Mouse (Mus musculus) myocyte (in vitro differentiated cells): ENCODE measurements around the gene Rab44. TPM values are rescaled to one million over a fixed set of nuclear protein-coding genes. Genes with fewer than 3 reads are reported as not detected.
A peak's percentile ranks its signal among the peaks of the same experiment; 100 is the strongest.

Source experiments
- H3K27me3 ChIP-seq: one replicate; pipeline ENCODE4 v1.6.1; 2011; ENCODE audit not compliant: control insufficient read depth, insufficient read depth, insufficient read length
- H3K36me3 ChIP-seq: one replicate; pipeline ENCODE4 v1.6.1; 2011; ENCODE audit not compliant: control insufficient read depth, insufficient read depth
- H3K4me2 ChIP-seq: one replicate; pipeline ENCODE4 v1.6.1; 2011; ENCODE audit warnings: low read depth, control low read depth
- H3K4me3 ChIP-seq: one replicate; pipeline ENCODE4 v1.5.1; 2011; ENCODE audit warnings: mild to moderate bottlenecking, control low read depth, moderate library complexity
- H3K79me2 ChIP-seq: one replicate; pipeline ENCODE4 v1.6.1; 2011; ENCODE audit not compliant: control insufficient read depth, insufficient read depth
- H3ac ChIP-seq: one replicate; pipeline ENCODE4 v1.6.1; 2011; ENCODE audit not compliant: control insufficient read depth, insufficient read length
- CEBPB ChIP-seq: IDR thresholded peaks from 2 replicates; pipeline ENCODE4 v1.6.1; 2011; ENCODE audit warnings: mild to moderate bottlenecking, moderate library complexity; ENCODE audit not compliant: poor library complexity, insufficient read depth, severe bottlenecking
- E2F4 ChIP-seq: IDR thresholded peaks from one replicate; pipeline ENCODE4 v1.6.1; 2011; ENCODE audit warnings: mild to moderate bottlenecking, control low read depth, moderate library complexity; ENCODE audit not compliant: insufficient read depth
- MAX ChIP-seq: IDR thresholded peaks from one replicate; pipeline ENCODE4 v1.6.1; 2011; ENCODE audit warnings: low read depth, mild to moderate bottlenecking, control low read depth
- MYOD1 ChIP-seq, 3 experiments: IDR thresholded peaks; one replicate each; pipeline ENCODE4 v1.6.1; 2011; ENCODE audit warnings: control low read depth in 2 of 3, low read depth in 2 of 3, mild to moderate bottlenecking in 2 of 3, moderate library complexity in 1 of 3; ENCODE audit not compliant: insufficient read length in 2 of 3, control insufficient read depth in 1 of 3
- MYOG ChIP-seq, 3 experiments: IDR thresholded peaks; one replicate each; pipeline ENCODE4 v1.6.1; 2011; ENCODE audit warnings: control low read depth in 2 of 3, low read depth in 2 of 3, mild to moderate bottlenecking in 2 of 3; ENCODE audit not compliant: insufficient read length in 2 of 3, control insufficient read depth in 1 of 3, insufficient read depth in 1 of 3
- POLR2A ChIP-seq: IDR thresholded peaks from one replicate; pipeline ENCODE4 v1.6.1; 2011; ENCODE audit warnings: low read depth, mild to moderate bottlenecking, control low read depth, moderate library complexity; ENCODE audit not compliant: insufficient read length
- POLR2AphosphoS2 ChIP-seq: IDR thresholded peaks from one replicate; pipeline ENCODE4 v1.6.1; 2011; ENCODE audit warnings: low read depth, control low read depth; ENCODE audit not compliant: insufficient read length
- REST ChIP-seq: IDR thresholded peaks from one replicate; pipeline ENCODE4 v1.6.1; 2011; ENCODE audit warnings: mild to moderate bottlenecking, control low read depth, moderate library complexity; ENCODE audit not compliant: insufficient read depth, insufficient read length
- SRF ChIP-seq: IDR thresholded peaks from one replicate; pipeline ENCODE4 v1.6.1; 2011; ENCODE audit warnings: low read depth; ENCODE audit not compliant: control insufficient read depth, insufficient read length
- TCF12 ChIP-seq: IDR thresholded peaks from one replicate; pipeline ENCODE4 v1.6.1; 2011; ENCODE audit warnings: mild to moderate bottlenecking, control low read depth; ENCODE audit not compliant: poor library complexity, insufficient read depth, severe bottlenecking
- TCF3 ChIP-seq: IDR thresholded peaks from one replicate; pipeline ENCODE4 v1.6.1; 2011; ENCODE audit warnings: low read depth, control low read depth; ENCODE audit not compliant: insufficient read length
- USF1 ChIP-seq: IDR thresholded peaks from one replicate; pipeline ENCODE4 v1.6.1; 2011; ENCODE audit warnings: low read depth, mild to moderate bottlenecking, control low read depth, moderate library complexity
- polyA plus RNA-seq: library from polyadenylated mRNA; unstranded; fragments of >200 nt; fragmentation: generic; extraction: Trizol; gene quantifications from one replicate; pipeline ENCODE4 v1.2.1, GENCODE M21; 2012; ENCODE audit warnings: missing spikeins

Gene Rab44
- polyA plus RNA-seq, 1 experiment: 6.8 TPM

DNA sequence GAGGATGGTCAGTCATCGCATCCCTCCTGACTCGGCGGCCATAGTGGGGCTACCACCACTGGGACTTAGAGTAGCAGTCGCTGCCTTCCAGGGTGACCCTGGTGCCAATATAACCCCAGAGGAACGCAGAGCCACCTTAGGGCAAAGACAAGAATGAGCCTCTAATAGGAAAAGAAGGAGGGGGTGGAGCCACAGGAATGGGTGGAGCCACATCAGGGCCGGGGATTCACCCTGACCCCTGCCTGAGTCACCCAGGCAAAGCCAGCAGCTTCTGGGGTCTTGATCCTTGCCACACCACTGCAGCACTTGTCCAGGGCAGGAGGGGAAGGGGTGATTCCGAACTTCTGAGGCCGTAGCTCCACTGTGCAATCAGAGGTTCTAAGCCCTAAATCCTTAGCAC, 30.4 kb upstream of the Rab44 start:
- no peaks in the 10 kb centered on the region for H3K36me3 ChIP-seq
- no peak overlapping the region for H3K4me3 ChIP-seq
- no peaks in the 10 kb centered on the region for H3K27me3 ChIP-seq
- no peaks in the 10 kb centered on the region for H3K79me2 ChIP-seq
- no peak for TF ChIP-seq MYOG (IDR thresholded peaks at IDR 0.05; ENCODE audit: control insufficient read depth in 1 of 3, insufficient read depth in 1 of 3, insufficient read length in 2 of 3, low read depth in 2 of 3)
- TF ChIP-seq TCF3: no peak
- no peak for TF ChIP-seq POLR2AphosphoS2
- no peak for TF ChIP-seq TCF12
- no peak for TF ChIP-seq POLR2A
- no peak for TF ChIP-seq SRF
- TF ChIP-seq E2F4: no peak
- TF ChIP-seq REST: no peak
- no peak for TF ChIP-seq MAX
- no peak for TF ChIP-seq MYOD1 (IDR thresholded peaks at IDR 0.05; ENCODE audit: control insufficient read depth in 1 of 3, insufficient read length in 2 of 3, low read depth in 2 of 3)
- no peak overlapping the region for H3ac ChIP-seq
- no peak overlapping the region for H3K4me2 ChIP-seq

DNA sequence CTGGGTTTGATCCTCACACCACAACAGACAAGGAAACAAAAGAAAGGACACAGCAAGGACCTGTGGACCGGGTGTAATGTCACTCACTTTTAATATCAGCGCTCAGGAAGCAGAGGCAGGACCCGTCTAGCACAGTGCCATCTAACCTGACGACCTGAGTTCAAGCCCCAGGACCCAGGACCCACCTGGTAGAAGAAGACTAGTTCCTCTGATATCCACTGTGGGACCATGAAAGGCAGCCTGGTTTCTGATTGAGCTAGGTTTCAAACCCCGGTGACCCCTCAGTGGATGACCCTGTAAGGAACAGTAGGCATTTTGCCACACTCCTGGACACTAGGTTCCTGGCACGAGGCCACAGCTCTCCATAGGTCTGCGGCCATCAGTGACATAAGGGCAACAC, 29.3 kb upstream of the Rab44 start:
- TF ChIP-seq SRF (no peak), MYOG (IDR thresholded peaks at IDR 0.05; ENCODE audit: control insufficient read depth in 1 of 3, insufficient read depth in 1 of 3, insufficient read length in 2 of 3, low read depth in 2 of 3) (no peak), TCF12 (no peak), MYOD1 (IDR thresholded peaks at IDR 0.05; ENCODE audit: control insufficient read depth in 1 of 3, insufficient read length in 2 of 3, low read depth in 2 of 3) (no peak), CEBPB (no peak), TCF3 (no peak), USF1 (no peak), REST (no peak), MAX (no peak), POLR2AphosphoS2 (no peak), POLR2A (no peak), E2F4 (no peak)
- Histone ChIP-seq H3ac (no peak overlapping the region), H3K27me3 (no peaks in the 10 kb centered on the region), H3K4me3 (no peak overlapping the region), H3K4me2 (no peak overlapping the region), H3K36me3 (no peaks in the 10 kb centered on the region), H3K79me2 (no peaks in the 10 kb centered on the region)

DNA sequence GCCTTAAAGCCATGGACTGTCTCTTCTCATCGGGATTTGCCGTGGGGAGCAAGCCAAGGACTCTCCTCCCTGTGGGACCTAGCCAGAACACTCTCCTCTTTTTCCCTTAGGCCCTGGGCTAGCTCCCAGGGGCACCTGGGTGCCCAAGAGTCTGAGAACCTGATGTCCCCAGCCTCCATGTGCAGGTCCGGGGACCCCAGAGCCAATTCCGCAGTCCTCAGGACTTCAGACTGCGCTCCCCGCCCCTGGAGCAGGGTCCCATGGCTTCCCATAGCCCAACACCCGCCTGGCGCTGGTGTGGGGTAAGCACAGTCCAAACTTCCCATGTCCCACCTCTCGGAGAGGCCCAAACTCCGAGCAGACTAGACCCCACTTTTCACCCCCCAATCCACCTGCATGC, 28.7 kb upstream of the Rab44 start:
- H3ac ChIP-seq: no peak overlapping the region
- no peaks in the 10 kb centered on the region for H3K79me2 ChIP-seq
- H3K4me2 ChIP-seq: no peak overlapping the region
- H3K36me3 ChIP-seq: no peaks in the 10 kb centered on the region
- TF ChIP-seq MYOD1 (IDR thresholded peaks at IDR 0.05; ENCODE audit: control insufficient read depth in 1 of 3, insufficient read length in 2 of 3, low read depth in 2 of 3) (no peak), REST (no peak), TCF12 (no peak), MAX (no peak), MYOG (IDR thresholded peaks at IDR 0.05; ENCODE audit: control insufficient read depth in 1 of 3, insufficient read depth in 1 of 3, insufficient read length in 2 of 3, low read depth in 2 of 3) (no peak), SRF (no peak), USF1 (no peak), CEBPB (no peak), E2F4 (no peak), TCF3 (no peak)
- H3K27me3 ChIP-seq: no peaks in the 10 kb centered on the region
- no peak overlapping the region for H3K4me3 ChIP-seq

- no peak overlapping the region for H3ac ChIP-seq
- H3K27me3 ChIP-seq: no peaks in the 10 kb centered on the region
- H3K4me2 ChIP-seq: no peak overlapping the region
- peaks cover under 1% of the 10 kb centered on the region for H3K79me2 ChIP-seq
- TF ChIP-seq E2F4: no peak
- no peak for TF ChIP-seq REST
- no peak for TF ChIP-seq SRF
- TF ChIP-seq TCF3: no peak
- no peak for TF ChIP-seq USF1
- no peak for TF ChIP-seq TCF12
- no peak for TF ChIP-seq MAX
- no peak for TF ChIP-seq POLR2A
- TF ChIP-seq POLR2AphosphoS2: no peak
- TF ChIP-seq MYOD1 (IDR thresholded peaks at IDR 0.05; ENCODE audit: control insufficient read depth in 1 of 3, insufficient read length in 2 of 3, low read depth in 2 of 3): no peak
- TF ChIP-seq MYOG (IDR thresholded peaks at IDR 0.05; ENCODE audit: control insufficient read depth in 1 of 3, insufficient read depth in 1 of 3, insufficient read length in 2 of 3, low read depth in 2 of 3): no peak
- no peak for TF ChIP-seq CEBPB
- no peaks in the 10 kb centered on the region for H3K36me3 ChIP-seq
- no peak overlapping the region for H3K4me3 ChIP-seq
Observed at GRCm38 (mm10) chr17:29086916-29087315, 27.0 kb upstream of the Rab44 start.

DNA sequence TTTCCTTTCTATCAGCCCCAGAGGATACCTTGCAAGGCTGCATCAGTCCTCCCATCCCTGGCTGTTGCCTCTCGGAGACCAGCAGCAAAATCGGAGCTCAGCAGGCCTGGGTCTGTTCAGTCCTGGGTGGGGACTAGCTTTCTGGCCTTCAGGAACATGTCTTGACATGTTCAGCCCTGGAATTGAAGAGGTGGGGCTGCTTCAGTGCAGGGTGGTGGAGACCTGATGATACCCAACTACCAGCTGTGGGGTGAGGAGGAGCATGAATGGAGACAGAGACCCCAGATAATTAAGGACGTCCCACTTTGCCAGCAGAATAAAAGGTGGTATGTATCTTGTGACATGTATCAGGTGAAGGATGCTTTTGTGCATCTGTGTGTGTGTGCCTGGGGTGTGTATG, 23.2 kb upstream of the Rab44 start, which contains the start of gene Cdkn1a:
Cdkn1a (plus strand) TSS at position 201 of the 400 bp plus-strand sequence.
- Histone ChIP-seq H3K27me3 (no peaks in the 10 kb centered on the region), H3K4me3 (peak within 1 kb of the TSS; percentile 3), H3K36me3 (peaks cover 2% of the 10 kb centered on the region), H3K79me2 (peaks cover 35% of the 10 kb centered on the region), H3ac (no peak within 1 kb of the TSS), H3K4me2 (peak within 1 kb of the TSS; percentile 96)
- no peak for TF ChIP-seq TCF12
- TF ChIP-seq CEBPB: no peak
- TF ChIP-seq E2F4: no peak
- TF ChIP-seq TCF3: no peak
- TF ChIP-seq MAX: no peak
- no peak for TF ChIP-seq MYOG (IDR thresholded peaks at IDR 0.05; ENCODE audit: control insufficient read depth in 1 of 3, insufficient read depth in 1 of 3, insufficient read length in 2 of 3, low read depth in 2 of 3)
- no peak for TF ChIP-seq SRF
- no peak for TF ChIP-seq POLR2A
- no peak for TF ChIP-seq REST
- no peak for TF ChIP-seq POLR2AphosphoS2
